Mouse (Mus musculus) CD4-positive, CD25-positive, alpha-beta regulatory T cell, adult 4 months (primary cell): Measurements from ENCODE around the gene Pigk. TPM values are rescaled to one million over a fixed set of nuclear protein-coding genes. Genes with fewer than 3 reads are reported as not detected.

Experiments
- ATAC-seq: one replicate; pipeline ENCODE4 v1.8.0; 2017
- polyA plus RNA-seq, 2 experiments: library from polyadenylated mRNA; unstranded; fragments of 100-300 nt; shearing (Covaris generic); gene quantifications; one replicate each; pipeline ENCODE4 v1.2.1; 2017

Pigk gene
- polyA plus RNA-seq, 2 experiments from 2014 or later: 51.1 to 60.6 TPM

DNA sequence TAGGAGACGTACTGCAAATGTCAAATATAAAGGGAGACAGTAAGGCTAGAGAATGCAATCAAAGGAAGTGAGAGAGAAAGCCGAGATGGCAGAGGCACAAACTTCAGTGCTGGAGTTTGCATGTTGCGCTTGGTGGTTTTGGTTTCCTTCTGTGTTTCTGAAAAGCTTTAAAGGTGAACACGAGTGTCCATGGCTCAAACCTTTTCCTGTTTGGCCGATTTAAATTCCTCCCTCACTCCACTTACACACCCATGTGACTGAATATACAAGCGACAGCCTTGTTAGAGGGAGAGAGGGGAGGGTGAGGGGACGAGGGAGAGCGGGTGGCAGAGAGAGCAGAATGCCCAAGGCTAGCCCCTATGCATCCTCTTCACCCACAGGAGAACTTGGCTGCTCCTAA, 302.5 kb downstream of the Pigk start:
- no peak for ATAC-seq

GRCm38 (mm10) chr3:153018051-153018450, 304.2 kb downstream of the Pigk start:
- ATAC-seq: no peak

- no peak for ATAC-seq
Measured at GRCm38 (mm10) chr3:153024016-153024415, 310.1 kb downstream of the Pigk start.

Other genes starting within 250 kb of the Pigk start
- gene Ak5, start 45.7 kb upstream of the Pigk start, polyA plus RNA-seq: under 1 TPM in 1 of 2 experiments, not detected in 1; 0.12 TPM